Mouse (Mus musculus): ENCODE measurements around the gene Arid2. TPM values are rescaled to one million over a fixed set of nuclear protein-coding genes. Genes with fewer than 3 reads are reported as not detected.

Arid2 gene
- 59.7 TPM for polyA plus RNA-seq (2014; fragmentation: Illumina TruSeq; extraction: RNeasy Lipid Tissue Mini Kit (QIAGEN cat#74804); ENCODE audit: low read depth, low replicate concordance)

GRCm38 (mm10) chr15:96287369-96287975, at the start of gene Arid2:
Gene Arid2, plus strand, starts transcription at chr15:96287518.

Other genes starting within 250 kb of the Arid2 start
- gene Scaf11, start 173.3 kb downstream of the Arid2 start, polyA plus RNA-seq (2014; fragmentation: Illumina TruSeq; extraction: RNeasy Lipid Tissue Mini Kit (QIAGEN cat#74804); ENCODE audit: low read depth, low replicate concordance) = 143 TPM